Mouse (Mus musculus) cerebellum, adult 2 months (tissue): ENCODE measurements around the gene Fkbp8.
A peak's percentile ranks its signal among the peaks of the same experiment; 100 is the strongest.

Experiments used
- CTCF ChIP-seq: fragments of 200-500 bp; IDR thresholded peaks from 2 replicates; pipeline ENCODE4 v1.5.1; 2011; ENCODE audit warnings: low read depth, mild to moderate bottlenecking, control low read depth, low read length, moderate library complexity, borderline replicate concordance; ENCODE audit not compliant: insufficient read depth
- POLR2A ChIP-seq: fragments of 200-500 bp; IDR thresholded peaks from 2 replicates; pipeline ENCODE4 v1.6.1; 2011; ENCODE audit warnings: low read length, control low read depth, borderline replicate concordance; ENCODE audit not compliant: insufficient read depth

GRCm38 (mm10) chr8:70486941-70487520 is 40.5 kb upstream of the Fkbp8 start, which contains the start of gene Tmem59l:
- TF ChIP-seq CTCF (no peak), POLR2A (peak; percentile 94)
